Mouse (Mus musculus) erythroid progenitor cell, adult 5-6 weeks (primary cell): ENCODE results near the gene Acap3. TPM values are rescaled to one million over a fixed set of nuclear protein-coding genes. Genes with fewer than 3 reads are reported as not detected.
A peak's percentile ranks its signal among the peaks of the same experiment; 100 is the strongest.

Experiments
- ATAC-seq: replicated peaks from 2 replicates; pipeline ENCODE4 v1.8.0; 2016; ENCODE audit warnings: moderate number of reproducible peaks, mild to moderate bottlenecking, moderate TSS enrichment, inconsistent platforms; ENCODE audit not compliant: poor library complexity, low FRiP score, severe bottlenecking
- total RNA-seq, 2 experiments: library from RNA; stranded (forward) in 1 of 2; stranded (reverse) in 1 of 2; fragments of 150-400 nt in 1 of 2; fragments of 186-747, 209-891 nt in 1 of 2; gene quantifications; 2 replicates each; pipeline versions ENCODE4 v1.2.3 to v1.2.4; 2015 to 2017; ENCODE audit warnings: low replicate concordance in 2 of 2

The Acap3 gene
- total RNA-seq (2015; ENCODE audit: low replicate concordance) (30.2 and 49.0 TPM in 2 replicates), total RNA-seq (2017; ENCODE audit: low replicate concordance) (31.5 and 42.0 TPM in 2 replicates)

- ATAC-seq = peak; percentile 62
These were observed at the start of gene Acap3, which contains the start of gene Pusl1 for GRCm38 (mm10) chr4:155891551-155892001. Gene Acap3, plus strand, starts transcription at chr4:155891822. Gene Pusl1, minus strand, starts transcription at chr4:155891781.

DNA sequence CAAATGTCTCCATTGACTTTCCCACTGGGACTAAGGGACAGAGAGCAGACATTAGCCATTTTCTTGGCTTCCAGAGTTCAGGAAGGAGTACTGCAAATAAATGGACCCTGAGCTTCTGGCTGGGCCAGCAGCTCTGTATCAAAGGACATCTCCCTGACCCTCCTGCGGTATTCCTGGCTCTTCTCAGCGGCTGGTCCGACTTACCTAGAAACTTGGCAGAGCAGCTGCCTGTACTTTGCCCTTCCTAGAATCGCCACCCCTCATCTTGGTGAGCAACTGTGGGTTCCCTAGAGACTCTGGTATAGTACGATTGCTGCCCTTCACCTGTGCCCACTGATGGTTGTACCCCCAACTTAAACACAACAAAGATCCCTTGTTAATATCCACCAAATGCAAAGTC, 48.4 kb upstream of the Acap3 start:
- no peak for ATAC-seq

GRCm38 (mm10) chr4:155846871-155847578, 44.6 kb upstream of the Acap3 start, which contains the start of gene Dvl1:
Gene Dvl1, plus strand, starts transcription at chr4:155847402.
- ATAC-seq = peak; percentile 82

DNA sequence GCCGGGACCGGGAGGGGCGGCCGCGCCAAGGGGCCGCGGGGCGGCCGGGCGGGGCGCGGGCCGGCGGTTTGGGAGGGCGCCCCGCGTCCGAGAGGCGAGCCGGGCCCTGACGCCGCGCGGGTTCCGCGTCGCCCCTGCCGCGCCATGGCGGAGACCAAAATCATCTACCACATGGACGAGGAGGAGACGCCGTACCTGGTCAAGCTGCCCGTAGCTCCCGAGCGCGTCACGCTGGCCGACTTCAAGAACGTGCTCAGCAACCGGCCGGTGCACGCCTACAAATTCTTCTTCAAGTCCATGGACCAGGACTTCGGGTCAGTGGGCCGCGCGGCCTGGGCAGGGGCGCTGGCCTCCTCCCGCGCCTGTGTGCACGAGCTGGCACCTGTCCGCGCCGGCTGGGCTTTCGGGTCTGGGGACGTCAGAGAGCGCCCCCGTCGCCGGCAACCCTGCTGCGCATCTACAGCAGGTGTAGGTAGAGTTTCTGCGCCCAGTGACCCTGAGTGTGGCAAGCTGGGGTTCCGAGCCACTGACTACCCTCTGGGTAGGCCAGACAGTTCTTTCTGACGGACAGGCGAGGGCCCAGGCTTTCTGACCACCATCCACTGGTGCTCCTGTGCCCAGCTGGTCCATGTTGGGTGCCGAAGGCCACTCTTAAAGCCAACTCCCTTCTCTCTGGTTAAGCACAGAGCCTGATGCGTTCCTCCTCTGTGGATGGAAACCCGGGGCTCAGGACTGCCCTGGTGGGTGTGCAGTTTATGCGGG, 43.9 kb upstream of the Acap3 start:
- peak; percentile 25; the same call in 1 of the 2 replicates for ATAC-seq

DNA sequence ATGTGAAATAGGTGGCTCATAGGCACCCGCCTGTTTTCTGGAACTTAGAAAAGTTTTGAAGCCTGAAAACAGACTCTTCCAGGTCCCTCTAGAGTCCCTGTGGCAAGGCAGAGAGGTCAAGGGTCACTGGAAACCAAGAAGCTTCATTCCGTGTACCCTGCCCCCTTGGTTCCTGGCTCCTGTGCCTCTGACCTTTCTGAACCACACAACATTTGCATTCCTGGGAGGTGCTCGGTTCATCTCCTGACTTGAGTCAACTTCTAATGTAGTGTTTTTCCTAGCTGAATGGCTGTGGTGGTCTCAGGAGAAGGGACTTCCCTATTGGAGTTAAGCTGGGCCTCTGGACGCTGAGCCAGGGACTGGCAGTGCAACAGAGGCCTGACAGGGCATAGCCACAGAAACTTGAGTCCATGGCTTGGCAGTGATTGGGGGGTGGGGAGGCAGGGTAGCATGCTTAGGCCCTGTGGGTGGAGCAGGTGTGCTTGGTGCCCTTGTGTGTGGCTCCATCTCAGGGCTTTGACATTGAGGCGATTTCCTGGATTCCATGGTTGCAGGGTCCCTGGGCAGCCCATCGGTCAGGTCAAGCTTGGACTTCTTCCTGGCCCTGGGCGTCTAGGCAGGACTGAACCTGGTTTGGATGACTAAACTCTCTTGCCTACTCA, 43.1 kb upstream of the Acap3 start:
- no peak for ATAC-seq

- no peak for ATAC-seq
These were observed 42.2 kb upstream of the Acap3 start for GRCm38 (mm10) chr4:155849391-155849790.

- ATAC-seq = no peak
These were observed 41.7 kb upstream of the Acap3 start for GRCm38 (mm10) chr4:155849792-155850451.

DNA sequence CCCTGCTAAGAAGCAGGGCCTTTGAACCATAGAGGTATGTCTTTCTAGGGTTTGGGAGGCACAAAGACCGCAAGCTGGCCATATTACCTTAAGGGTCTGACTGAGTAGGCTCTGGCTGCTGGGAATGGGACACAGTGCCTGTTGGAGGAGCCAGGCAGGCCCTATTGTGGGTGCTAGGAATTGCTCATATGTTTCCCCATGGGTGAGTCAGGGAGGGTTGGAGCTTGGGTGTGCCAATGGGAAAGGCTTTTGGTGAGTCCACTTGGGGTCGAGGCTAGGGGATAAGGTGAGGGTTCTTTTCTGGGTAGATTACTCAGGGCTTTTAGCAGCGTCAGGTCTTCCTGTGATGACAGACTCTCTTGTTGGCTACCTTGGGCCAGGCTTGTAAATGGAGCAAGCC, 40.3 kb upstream of the Acap3 start:
- ATAC-seq = no peak

GRCm38 (mm10) chr4:155851951-155852411, 39.6 kb upstream of the Acap3 start:
- ATAC-seq = no peak

DNA sequence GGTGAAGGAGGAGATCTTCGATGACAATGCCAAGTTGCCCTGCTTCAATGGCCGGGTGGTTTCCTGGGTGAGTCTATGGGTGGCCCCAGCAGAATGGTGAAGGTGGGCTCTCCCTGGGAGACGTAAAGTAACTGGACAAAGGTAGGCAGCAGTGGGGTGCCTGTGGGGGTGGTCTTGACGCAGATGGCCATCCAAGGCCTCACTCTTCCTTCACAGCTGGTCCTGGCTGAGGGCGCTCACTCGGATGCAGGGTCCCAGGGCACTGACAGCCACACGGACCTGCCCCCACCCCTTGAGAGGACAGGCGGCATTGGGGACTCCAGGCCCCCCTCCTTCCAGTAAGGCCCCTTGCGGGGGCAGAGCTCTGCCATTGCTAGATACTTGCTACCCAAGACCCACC, 38.2 kb upstream of the Acap3 start:
- no peak for ATAC-seq

- no peak for ATAC-seq
These were observed 36.6 kb upstream of the Acap3 start for GRCm38 (mm10) chr4:155854991-155855390.

DNA sequence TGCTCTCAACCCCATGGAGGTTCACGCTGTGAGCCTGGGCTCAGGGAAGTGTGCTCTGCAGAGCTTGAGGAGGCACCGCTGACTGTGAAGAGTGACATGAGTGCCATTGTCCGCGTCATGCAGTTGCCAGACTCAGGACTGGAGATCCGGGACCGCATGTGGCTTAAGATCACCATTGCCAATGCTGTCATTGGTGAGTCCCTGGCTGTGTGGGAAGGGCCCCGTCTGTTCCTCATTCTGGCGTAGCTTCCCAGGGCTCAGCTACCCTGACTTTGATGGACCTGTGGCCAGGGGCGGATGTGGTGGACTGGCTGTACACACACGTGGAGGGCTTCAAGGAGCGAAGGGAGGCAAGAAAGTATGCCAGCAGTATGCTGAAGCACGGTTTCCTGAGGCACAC, 35.6 kb upstream of the Acap3 start:
- no peak for ATAC-seq

DNA sequence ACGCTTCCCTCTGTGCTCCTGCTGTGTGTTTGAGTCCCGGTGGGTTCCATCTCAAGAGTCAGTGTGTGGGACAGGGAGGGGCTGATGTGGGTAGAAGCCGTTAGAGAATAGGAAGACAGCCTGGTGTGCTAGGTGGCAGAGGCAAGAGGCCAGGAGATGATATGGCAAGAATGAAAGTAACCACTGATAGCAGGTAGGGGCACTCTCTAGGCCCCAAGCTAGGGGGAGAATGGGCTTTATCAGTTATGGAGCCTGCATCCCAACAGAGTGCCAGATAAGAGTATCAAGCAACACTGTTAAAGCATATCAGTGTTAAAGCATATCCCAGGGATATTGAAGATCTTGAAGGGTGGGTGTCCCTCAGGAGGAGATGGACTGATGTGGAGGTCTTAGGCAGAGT, 34.7 kb upstream of the Acap3 start:
- ATAC-seq = no peak

- no peak for ATAC-seq
These were observed 32.3 kb upstream of the Acap3 start for GRCm38 (mm10) chr4:155859318-155859717.

GRCm38 (mm10) chr4:155861787-155862186, 29.8 kb upstream of the Acap3 start:
- ATAC-seq = no peak

GRCm38 (mm10) chr4:155863001-155863400, 28.6 kb upstream of the Acap3 start, which contains the start of gene Tas1r3:
Gene Tas1r3, minus strand, starts transcription at chr4:155863362.
- no peak for ATAC-seq

GRCm38 (mm10) chr4:155868614-155869298, 22.9 kb upstream of the Acap3 start:
- peak; percentile 56 for ATAC-seq

DNA sequence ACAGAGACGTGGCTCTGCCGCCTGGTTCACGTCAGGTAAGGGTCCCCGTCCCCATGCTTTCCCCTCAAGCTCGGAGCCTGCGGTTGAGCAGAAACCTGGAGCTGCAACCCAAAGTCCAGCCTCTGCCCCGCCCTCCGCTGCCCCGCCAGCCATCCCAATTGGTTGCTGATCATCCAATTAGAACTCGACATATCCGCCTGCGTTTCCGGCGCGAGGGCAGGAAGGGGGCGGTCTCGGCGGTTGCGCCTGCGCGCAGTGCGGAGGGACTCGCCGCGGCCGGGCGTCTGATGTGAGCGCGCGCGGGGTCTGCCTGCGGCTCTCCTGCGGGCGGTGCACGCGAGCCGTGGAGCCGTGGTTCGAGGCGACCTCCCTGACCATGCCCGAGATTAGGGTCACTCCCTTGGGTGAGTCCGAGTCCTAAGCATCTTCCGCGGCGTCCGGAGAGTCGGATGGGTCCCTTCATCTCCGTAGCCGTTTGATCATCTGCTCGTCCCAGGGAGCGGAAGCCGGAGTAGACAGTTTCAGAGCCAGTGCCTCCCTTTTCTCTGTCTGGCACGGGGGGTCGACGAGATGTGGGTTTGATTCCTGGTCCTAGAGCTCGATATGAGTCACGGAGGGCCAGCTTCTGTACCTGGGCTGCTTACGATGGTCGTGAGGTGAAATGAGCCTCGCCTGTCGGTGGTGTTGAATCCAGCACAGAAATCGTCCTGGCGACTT, 22.1 kb upstream of the Acap3 start, which contains the start of the genes Cptp and Ints11:
Gene Cptp, minus strand, starts transcription at position 124 of the 717 bp plus-strand sequence.
Gene Ints11, plus strand, starts transcription at position 230 of the 717 bp plus-strand sequence.
- ATAC-seq = peak; percentile 98
